Mouse (Mus musculus) cortical plate, adult 2 months (tissue): ENCODE measurements around the gene Il1rl2.

ENCODE experiments used
- CTCF ChIP-seq: fragments of 200-500 bp; IDR thresholded peaks from 2 replicates; pipeline ENCODE4 v1.5.1; 2011; ENCODE audit warnings: mild to moderate bottlenecking, control low read depth, low read length; ENCODE audit not compliant: insufficient read depth; ENCODE audit errors: extremely low read depth
- POLR2A ChIP-seq: fragments of 200-500 bp; IDR thresholded peaks from 2 replicates; pipeline ENCODE4 v1.6.1; 2011; ENCODE audit warnings: mild to moderate bottlenecking, low read length, control low read depth; ENCODE audit not compliant: insufficient read depth; ENCODE audit errors: extremely low read depth

DNA sequence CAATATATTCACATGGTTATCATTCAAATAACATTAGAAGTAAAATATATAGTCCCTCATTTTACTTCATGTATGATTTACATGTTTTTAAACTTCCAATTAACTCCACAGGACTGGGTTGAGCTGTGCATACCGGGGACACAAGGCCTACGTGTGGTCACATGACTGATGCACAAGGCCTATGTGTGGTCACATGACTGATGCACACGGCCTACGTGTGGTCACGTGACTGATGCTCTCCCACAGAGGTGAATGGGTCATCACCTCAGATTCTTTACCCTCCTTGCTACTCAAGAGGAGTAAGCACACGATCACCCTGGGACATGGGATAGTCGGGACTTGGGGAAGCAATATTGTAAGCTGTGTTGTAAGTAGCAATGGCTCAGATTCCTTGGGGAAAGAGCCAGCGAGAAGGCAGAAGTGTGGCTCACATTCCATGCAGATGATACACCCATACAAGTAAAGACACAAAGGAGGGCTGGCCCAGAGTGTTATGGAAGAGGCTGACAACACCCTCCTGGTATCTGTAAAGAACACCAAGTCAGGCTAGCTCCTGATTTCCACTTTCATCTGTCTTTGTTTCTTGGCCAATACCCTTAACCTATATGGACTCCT lies 60.6 kb downstream of the Il1rl2 start:
- no peak for TF ChIP-seq POLR2A
- no peak for TF ChIP-seq CTCF
